Mouse (Mus musculus): Measurements from ENCODE around the gene Isl2.

GRCm38 (mm10) chr9:55544861-55545555 is 6.5 kb downstream of the Isl2 start:
- TF ChIP-seq POLR2A (IDR thresholded peaks at IDR 0.05; ENCODE audit: insufficient read depth, low read depth, low read length) (no peak), CTCF (IDR thresholded peaks at IDR 0.05) (no peak), EP300 (IDR thresholded peaks at IDR 0.05; ENCODE audit: insufficient read depth, low read depth, low read length) (no peak)

All from heart, adult 2 months (tissue).